Mouse (Mus musculus): ENCODE results near the gene Prrc2b.

GRCm38 (mm10) chr2:32235886-32236759, 85.2 kb downstream of the Prrc2b start, which contains the start of gene Pomt1:
- no peak for TF ChIP-seq TAL1 (IDR thresholded peaks at IDR 0.05; ENCODE audit: low read length)
- no peak for TF ChIP-seq GATA1 (IDR thresholded peaks at IDR 0.05; ENCODE audit: low read length)
